Mouse (Mus musculus): ENCODE data around the gene Aff3.

GRCm38 (mm10) chr1:38271312-38271711 lies 393.4 kb downstream of the Aff3 start:
- TF ChIP-seq CTCF (IDR thresholded peaks at IDR 0.05; ENCODE audit: low read depth) (no peak), EP300 (optimal IDR thresholded peaks at IDR 0.05) (no peak)

Measured in stomach, postnatal 0 days (tissue).